Mouse (Mus musculus) heart, embryonic 15.5 days (tissue): Measurements from ENCODE around the gene Speg. TPM values are rescaled to one million over a fixed set of nuclear protein-coding genes. Genes with fewer than 3 reads are reported as not detected.

Experiments
- ATAC-seq: fragments of 200-750 bp; cut with Nextera tagmentation; replicated peaks from 2 replicates; pipeline ENCODE4 v1.8.0; 2017; ENCODE audit warnings: low read depth, moderate TSS enrichment; ENCODE audit not compliant: insufficient number of reproducible peaks, insufficient read depth, low FRiP score
- H3K27ac ChIP-seq: fragments of 300-500 bp; sonication (generic); 2 replicates; pipeline ENCODE4 v1.5.1; 2015; ENCODE audit warnings: mild to moderate bottlenecking, inconsistent platforms
- H3K27me3 ChIP-seq: fragments of 300-500 bp; sonication (generic); 2 replicates; pipeline ENCODE4 v1.6.1; 2015; ENCODE audit warnings: inconsistent platforms
- H3K36me3 ChIP-seq: fragments of 300-500 bp; sonication (generic); 2 replicates; pipeline ENCODE4 v1.6.1; 2015; ENCODE audit warnings: mild to moderate bottlenecking, inconsistent platforms
- H3K4me1 ChIP-seq: fragments of 300-500 bp; sonication (generic); replicated peaks from 2 replicates; pipeline ENCODE4 v1.6.1; 2015; ENCODE audit warnings: inconsistent platforms
- H3K4me2 ChIP-seq: fragments of 300-500 bp; sonication (generic); 2 replicates; pipeline ENCODE4 v1.6.1; 2015; ENCODE audit warnings: inconsistent platforms, mild to moderate bottlenecking, moderate library complexity
- H3K4me3 ChIP-seq: fragments of 300-500 bp; sonication (generic); 2 replicates; pipeline ENCODE4 v1.5.1; 2015; ENCODE audit warnings: mild to moderate bottlenecking, inconsistent platforms
- H3K9ac ChIP-seq: fragments of 300-500 bp; sonication (generic); 2 replicates; pipeline ENCODE4 v1.6.1; 2015; ENCODE audit warnings: mild to moderate bottlenecking, inconsistent platforms
- H3K9me3 ChIP-seq: fragments of 300-500 bp; sonication (generic); replicated peaks from 2 replicates; pipeline ENCODE4 v1.6.1; 2016; ENCODE audit warnings: inconsistent platforms
- WGBS: fragments of 180-500 bp; shearing (Covaris S2); methylation state at CpG from one replicate; pipeline ENCODE4 v1.1.7; 2015; ENCODE audit warnings: mixed read lengths; 5-methylcytosine and 5-hydroxymethylcytosine counted together
- polyA plus RNA-seq: library from polyadenylated mRNA; unstranded; fragments of >200 nt; fragmentation: Nextera tagmentation; extraction: Ambion mirVana; gene quantifications from 2 replicates; pipeline ENCODE4 v1.2.1, GENCODE M21; 2015

Gene Speg
- polyA plus RNA-seq, 1 experiment from 2014 or later, result 44.5 TPM

- H3K4me1 ChIP-seq, result peaks cover 56% of the 10 kb centered on the region
- ATAC-seq, result 0 out of 2 replicates have a peak, but pooled peaks have one; percentile 2
These were observed 75.4 kb downstream of the Speg start, which contains the start of gene Asic4 for GRCm38 (mm10) chr1:75450314-75451005. TSS of gene Asic4 (plus strand) at chr1:75450436.

GRCm38 (mm10) chr1:75451900-75452299 lies 76.8 kb downstream of the Speg start:
- Histone ChIP-seq H3K9me3 (no peaks in the 10 kb centered on the region), H3K27me3 (peaks cover 94% of the 10 kb centered on the region), H3K9ac (no peak overlapping the region), H3K36me3 (no peaks in the 10 kb centered on the region), H3K4me3 (no peak overlapping the region), H3K4me2 (no peak overlapping the region), H3K27ac (no peak overlapping the region), H3K4me1 (peaks cover 43% of the 10 kb centered on the region)
- WGBS, result 52% methylated on average over 5 of the region's 5 CpGs
- ATAC-seq, result no peak

More at GRCm38 (mm10) chr1:75450314-75451005, 75.4 kb downstream of the Speg start, which contains the start of gene Asic4:
- Histone ChIP-seq H3K27me3 (peaks cover 94% of the 10 kb centered on the region), H3K36me3 (no peaks in the 10 kb centered on the region), H3K9ac (peak within 1 kb of the TSS; percentile 25; the same call in 1 of the 2 replicates), H3K4me3 (peak within 1 kb of the TSS; percentile 37), H3K4me2 (peak within 1 kb of the TSS; percentile 62), H3K9me3 (no peaks in the 10 kb centered on the region), H3K27ac (no peak within 1 kb of the TSS)
- 1% methylated on average over 35 of the region's 35 CpGs for WGBS

- Histone ChIP-seq H3K9me3 (no peaks in the 10 kb centered on the region), H3K27ac (no peak overlapping the region), H3K27me3 (peaks cover 81% of the 10 kb centered on the region), H3K36me3 (no peaks in the 10 kb centered on the region), H3K9ac (no peak overlapping the region), H3K4me2 (no peak overlapping the region), H3K4me1 (peaks cover 34% of the 10 kb centered on the region), H3K4me3 (no peak overlapping the region)
- ATAC-seq, result no peak
- WGBS, result 68% methylated on average over 3 of the region's 3 CpGs
These were observed 80.3 kb downstream of the Speg start for GRCm38 (mm10) chr1:75455433-75455832.

- H3K27ac ChIP-seq, result no peak overlapping the region
- H3K4me1 ChIP-seq, result peaks cover 28% of the 10 kb centered on the region
- H3K4me3 ChIP-seq, result no peak overlapping the region
- H3K9me3 ChIP-seq, result no peaks in the 10 kb centered on the region
- H3K4me2 ChIP-seq, result no peak overlapping the region
- no peaks in the 10 kb centered on the region for H3K36me3 ChIP-seq
- 46% methylated on average over 5 of the region's 5 CpGs for WGBS
- no peak overlapping the region for H3K9ac ChIP-seq
- H3K27me3 ChIP-seq, result peaks cover 75% of the 10 kb centered on the region
- ATAC-seq, result no peak
These were observed 80.9 kb downstream of the Speg start for GRCm38 (mm10) chr1:75455948-75456347.

GRCm38 (mm10) chr1:75456746-75457564 lies 81.9 kb downstream of the Speg start:
- ATAC-seq, result no peak
- no peak overlapping the region for H3K4me2 ChIP-seq
- no peak overlapping the region for H3K9ac ChIP-seq
- H3K9me3 ChIP-seq, result no peaks in the 10 kb centered on the region
- H3K4me3 ChIP-seq, result no peak overlapping the region
- no peaks in the 10 kb centered on the region for H3K36me3 ChIP-seq
- peaks cover 65% of the 10 kb centered on the region for H3K27me3 ChIP-seq
- H3K4me1 ChIP-seq, result peaks cover 26% of the 10 kb centered on the region
- no peak overlapping the region for H3K27ac ChIP-seq
- WGBS, result 15% methylated on average over 13 of the region's 14 CpGs

GRCm38 (mm10) chr1:75457710-75458024 lies 82.6 kb downstream of the Speg start:
- H3K9ac ChIP-seq, result no peak overlapping the region
- H3K4me2 ChIP-seq, result peak overlapping the region; percentile 71
- ATAC-seq, result no peak
- no peak overlapping the region for H3K4me3 ChIP-seq
- WGBS, result 4% methylated on average over 8 of the region's 10 CpGs
- no peaks in the 10 kb centered on the region for H3K9me3 ChIP-seq
- peaks cover 26% of the 10 kb centered on the region for H3K4me1 ChIP-seq
- H3K27ac ChIP-seq, result peak overlapping the region; percentile 60; the same call in 1 of the 2 replicates
- no peaks in the 10 kb centered on the region for H3K36me3 ChIP-seq
- peaks cover 58% of the 10 kb centered on the region for H3K27me3 ChIP-seq

- WGBS, result 2% methylated on average over 42 of the region's 42 CpGs
- Histone ChIP-seq H3K9ac (peak overlapping the region; percentile 47), H3K27ac (peak overlapping the region; percentile 60), H3K9me3 (no peaks in the 10 kb centered on the region), H3K4me3 (peak overlapping the region; percentile 45), H3K36me3 (no peaks in the 10 kb centered on the region), H3K4me1 (peaks cover 28% of the 10 kb centered on the region), H3K4me2 (peak overlapping the region; percentile 71), H3K27me3 (peaks cover 53% of the 10 kb centered on the region)
- peak; percentile 74 for ATAC-seq
These were observed 83.1 kb downstream of the Speg start for GRCm38 (mm10) chr1:75458025-75458788.

- peaks cover 35% of the 10 kb centered on the region for H3K4me1 ChIP-seq
- peak overlapping the region; percentile 60 for H3K27ac ChIP-seq
- H3K4me3 ChIP-seq, result peak overlapping the region; percentile 45
- H3K27me3 ChIP-seq, result peaks cover 54% of the 10 kb centered on the region
- no peak for ATAC-seq
- 12% methylated on average over 23 of the region's 23 CpGs for WGBS
- H3K9ac ChIP-seq, result peak overlapping the region; percentile 47; the same call in 1 of the 2 replicates
- H3K4me2 ChIP-seq, result peak overlapping the region; percentile 71
- H3K36me3 ChIP-seq, result no peaks in the 10 kb centered on the region
- no peaks in the 10 kb centered on the region for H3K9me3 ChIP-seq
These were observed 83.9 kb downstream of the Speg start for GRCm38 (mm10) chr1:75458789-75459684.

- Histone ChIP-seq H3K4me1 (peaks cover 40% of the 10 kb centered on the region), H3K36me3 (no peaks in the 10 kb centered on the region), H3K27me3 (peaks cover 55% of the 10 kb centered on the region), H3K4me2 (no peak overlapping the region), H3K9ac (no peak overlapping the region), H3K9me3 (no peaks in the 10 kb centered on the region), H3K4me3 (no peak overlapping the region), H3K27ac (no peak overlapping the region)
- ATAC-seq, result no peak
- WGBS, result 34% methylated on average over 7 of the region's 7 CpGs
These were observed 85.2 kb downstream of the Speg start for GRCm38 (mm10) chr1:75460297-75460696.

GRCm38 (mm10) chr1:75462636-75463035 lies 87.5 kb downstream of the Speg start:
- Histone ChIP-seq H3K27ac (no peak overlapping the region), H3K4me3 (no peak overlapping the region), H3K4me2 (no peak overlapping the region), H3K4me1 (peaks cover 38% of the 10 kb centered on the region), H3K36me3 (no peaks in the 10 kb centered on the region), H3K9me3 (no peaks in the 10 kb centered on the region), H3K9ac (no peak overlapping the region), H3K27me3 (peaks cover 47% of the 10 kb centered on the region)
- 45% methylated on average over 1 of the region's 1 CpGs for WGBS
- no peak for ATAC-seq
